7 mouse cellular contexts compared by ENCODE assay signal in the genomic region with DNA sequence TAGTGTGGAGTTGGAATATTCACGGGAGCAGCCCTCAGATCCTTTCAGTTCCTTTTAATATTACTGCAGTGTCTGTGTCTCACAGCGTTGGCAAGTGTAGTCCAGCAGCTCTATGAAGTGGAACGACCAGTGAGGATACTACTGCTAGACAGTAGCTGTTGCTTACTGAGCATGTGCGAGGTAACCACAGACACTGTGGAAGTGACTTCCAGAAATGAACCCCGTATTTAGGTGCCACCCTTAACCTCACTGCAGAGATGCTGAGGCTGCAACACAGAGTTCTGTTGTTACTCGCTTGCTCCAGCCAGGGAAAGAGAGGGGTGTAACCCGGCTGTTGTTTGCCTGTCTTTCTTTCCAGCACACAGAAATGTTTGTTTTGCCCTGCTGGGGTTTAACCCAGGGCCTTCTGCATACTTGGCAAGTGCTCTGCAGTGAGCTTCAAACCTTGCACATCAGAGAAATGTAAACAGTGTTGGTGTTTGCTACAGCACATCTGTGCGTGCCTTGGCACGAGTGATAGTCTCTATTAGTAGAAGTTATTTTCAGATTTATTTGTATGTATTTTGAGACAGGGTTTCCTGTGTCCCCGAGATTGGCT. TPM values are rescaled to one million over a fixed set of nuclear protein-coding genes. Genes with fewer than 3 reads are reported as not detected.
DNase-seq lines count a peak whose midpoint lies in the region; ATAC-seq lines count a peak whose summit lies in the region.

TSS of gene Trmt13 (minus strand) at position 293 of the 598 bp plus-strand sequence.

- ATAC-seq in embryonic facial prominence, embryonic 12.5 days (ENCODE audit: insufficient number of reproducible peaks, insufficient read depth, low FRiP score, low TSS enrichment) = no peak
- ATAC-seq in intestine, embryonic 15.5 days = peak; percentile 47; the same call in 1 of the 2 replicates
- ATAC-seq in liver, embryonic 13.5 days (ENCODE audit: low read depth) = peak; percentile 52
- no peak for ATAC-seq in neural tube, embryonic 14.5 days (ENCODE audit: low read depth)

- H3K4me1 ChIP-seq in embryonic facial prominence, embryonic 12.5 days = no peaks in the 10 kb centered on the region
- H3K4me1 ChIP-seq in intestine, embryonic 15.5 days (replicated peaks) = no peaks in the 10 kb centered on the region
- H3K4me1 ChIP-seq in liver, embryonic 13.5 days (replicated peaks) = peaks cover 27% of the 10 kb centered on the region
- no peaks in the 10 kb centered on the region for H3K4me1 ChIP-seq in neural tube, embryonic 14.5 days (ENCODE audit: control insufficient read depth, insufficient read depth, low read length)

- H3K4me3 ChIP-seq in embryonic facial prominence, embryonic 12.5 days = no peak within 1 kb of the TSS
- no peak within 1 kb of the TSS for H3K4me3 ChIP-seq in intestine, embryonic 15.5 days (replicated peaks)
- no peak within 1 kb of the TSS for H3K4me3 ChIP-seq in liver, embryonic 13.5 days (replicated peaks)
- no peak within 1 kb of the TSS for H3K4me3 ChIP-seq in neural tube, embryonic 14.5 days (ENCODE audit: low read depth, low read length)

- no peaks in the 10 kb centered on the region for H3K27me3 ChIP-seq in embryonic facial prominence, embryonic 12.5 days
- H3K27me3 ChIP-seq in intestine, embryonic 15.5 days (replicated peaks) = no peaks in the 10 kb centered on the region
- no peaks in the 10 kb centered on the region for H3K27me3 ChIP-seq in liver, embryonic 13.5 days
- no peaks in the 10 kb centered on the region for H3K27me3 ChIP-seq in neural tube, embryonic 14.5 days (ENCODE audit: control insufficient read depth, insufficient read depth, low read length)

- DNase-seq in thymus, postnatal 0 days (ENCODE audit: low spot score) = no peak
- no peak for DNase-seq in thymus, postnatal 36 days
- no peak for DNase-seq in liver, embryonic 13.5 days
- no peak for DNase-seq in thymus, postnatal 25 days

- peaks cover 54% of the 10 kb centered on the region for H3K36me3 ChIP-seq in embryonic facial prominence, embryonic 12.5 days
- H3K36me3 ChIP-seq in intestine, embryonic 15.5 days = peaks cover 3% of the 10 kb centered on the region; the same call in 1 of the 2 replicates
- peaks cover 70% of the 10 kb centered on the region for H3K36me3 ChIP-seq in liver, embryonic 13.5 days
- peaks cover 7% of the 10 kb centered on the region for H3K36me3 ChIP-seq in neural tube, embryonic 14.5 days (ENCODE audit: control insufficient read depth, insufficient read depth, low read length)

- no peak within 1 kb of the TSS for H3K9ac ChIP-seq in embryonic facial prominence, embryonic 12.5 days
- no peak within 1 kb of the TSS for H3K9ac ChIP-seq in intestine, embryonic 15.5 days
- no peak within 1 kb of the TSS for H3K9ac ChIP-seq in liver, embryonic 13.5 days
- no peak within 1 kb of the TSS for H3K9ac ChIP-seq in neural tube, embryonic 14.5 days (replicated peaks; ENCODE audit: low read depth, low read length)

- no peak within 1 kb of the TSS for H3K4me2 ChIP-seq in embryonic facial prominence, embryonic 12.5 days (replicated peaks)
- no peak within 1 kb of the TSS for H3K4me2 ChIP-seq in intestine, embryonic 15.5 days (replicated peaks)
- no peak within 1 kb of the TSS for H3K4me2 ChIP-seq in liver, embryonic 13.5 days
- H3K4me2 ChIP-seq in neural tube, embryonic 14.5 days (ENCODE audit: low read depth, low read length) = no peak within 1 kb of the TSS

- H3K9me3 ChIP-seq in embryonic facial prominence, embryonic 12.5 days = no peaks in the 10 kb centered on the region
- H3K9me3 ChIP-seq in intestine, embryonic 15.5 days = no peaks in the 10 kb centered on the region
- H3K9me3 ChIP-seq in liver, embryonic 13.5 days (replicated peaks) = no peaks in the 10 kb centered on the region
- H3K9me3 ChIP-seq in neural tube, embryonic 14.5 days (ENCODE audit: control insufficient read depth, low read length) = no peaks in the 10 kb centered on the region

- 88% methylated on average over 10 of the region's 10 CpGs for WGBS in embryonic facial prominence, embryonic 12.5 days
- WGBS in intestine, embryonic 15.5 days = 54% methylated on average over 10 of the region's 10 CpGs
- 76% methylated on average over 10 of the region's 10 CpGs for WGBS in liver, embryonic 13.5 days (ENCODE audit: insufficient replicate concordance)
- WGBS in neural tube, embryonic 14.5 days = 82% methylated on average over 10 of the region's 10 CpGs

- no peak within 1 kb of the TSS for H3K27ac ChIP-seq in embryonic facial prominence, embryonic 12.5 days
- no peak within 1 kb of the TSS for H3K27ac ChIP-seq in intestine, embryonic 15.5 days
- H3K27ac ChIP-seq in liver, embryonic 13.5 days = no peak within 1 kb of the TSS
- H3K27ac ChIP-seq in neural tube, embryonic 14.5 days (ENCODE audit: low read depth, low read length) = no peak within 1 kb of the TSS

RNA-seq across cellular contexts. Expression of gene Trmt13, which starts in this region (rescaled TPM):
- polyA plus RNA-seq in thymus, postnatal 0 days (2015; fragmentation: Nextera tagmentation; extraction: Ambion mirVana) = 25.0 and 30.6 TPM in 2 replicates
- polyA plus RNA-seq in embryonic facial prominence, embryonic 12.5 days (2016; fragmentation: Nextera tagmentation; extraction: Ambion mirVana) = 37.1 and 39.4 TPM in 2 replicates
- 21.9 and 22.9 TPM in 2 replicates for polyA plus RNA-seq in intestine, embryonic 15.5 days (2015; fragmentation: Nextera tagmentation; extraction: Ambion mirVana)
- polyA plus RNA-seq in liver, embryonic 13.5 days (2015; fragmentation: Nextera tagmentation; extraction: Ambion mirVana) = 9.5 and 11.8 TPM in 2 replicates
- polyA plus RNA-seq in neural tube, embryonic 14.5 days (2014; fragmentation: Nextera tagmentation; extraction: Ambion mirVana) = 29.1 and 32.2 TPM in 2 replicates

Comparison
In these comparisons a context has a peak if more than half of its experiments do, and no peak if none do; other contexts are left out.
1. ATAC-seq: peak in intestine, embryonic 15.5 days (single experiment) and liver, embryonic 13.5 days (single experiment); none in embryonic facial prominence, embryonic 12.5 days (single experiment) and neural tube, embryonic 14.5 days (single experiment).